Mouse (Mus musculus) ES-CJ7 (cell line): ENCODE results near the gene Cd44.

Experiments used
- DNase-seq: peaks from one replicate; pipeline ENCODE4 v3.0.0; 2011; ENCODE audit warnings: low read depth, low spot score

Cd44 gene

DNA sequence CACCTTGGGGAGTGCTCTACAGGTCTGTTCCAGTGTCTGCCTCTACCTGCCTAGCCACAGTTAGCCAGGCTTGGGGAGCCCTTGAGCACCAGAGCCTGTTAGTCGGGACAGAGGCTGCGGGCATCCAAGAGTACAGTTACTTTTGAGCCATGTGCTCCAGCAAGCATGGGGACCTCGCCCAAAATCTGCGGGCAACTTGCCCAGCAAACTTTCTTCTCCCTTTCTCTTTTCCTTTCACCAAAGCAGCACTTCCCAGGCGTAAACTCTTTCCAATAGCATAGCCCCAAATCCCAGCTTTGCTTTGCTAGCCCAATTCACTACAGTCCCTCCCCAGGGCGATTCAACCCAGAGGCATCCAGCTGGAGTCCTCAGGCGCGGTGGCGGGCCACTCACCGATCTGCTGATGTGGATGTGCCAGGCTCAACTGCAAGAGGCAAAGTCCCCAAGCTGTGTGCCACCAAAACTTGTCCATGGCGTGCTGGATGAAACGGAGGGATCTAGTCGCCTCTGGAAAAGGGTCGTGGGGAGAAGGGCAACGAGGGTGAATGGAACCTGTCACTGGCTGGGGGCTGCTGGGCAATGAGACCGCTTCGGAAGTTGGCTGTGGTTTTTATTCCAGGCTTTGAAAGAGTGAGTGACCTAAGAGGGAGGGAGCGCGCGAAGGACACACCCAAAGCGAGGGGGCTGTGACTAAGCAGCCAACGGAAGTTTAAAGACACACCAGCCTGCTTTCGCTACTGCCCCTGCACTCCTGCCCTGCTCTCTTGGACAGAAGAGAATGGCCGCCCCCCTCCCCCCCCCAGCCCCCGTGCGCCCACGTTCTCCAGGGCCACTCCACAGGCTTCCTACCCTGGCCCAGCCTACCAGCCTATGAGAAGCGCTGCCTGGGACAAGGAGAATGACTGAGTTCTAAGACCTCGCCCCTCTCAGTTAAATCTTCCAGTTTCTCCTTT is at the start of gene Cd44:
TSS of gene Cd44 (minus strand) at position 791 of the 953 bp plus-strand sequence.
- DNase-seq: peak; percentile 22

DNA sequence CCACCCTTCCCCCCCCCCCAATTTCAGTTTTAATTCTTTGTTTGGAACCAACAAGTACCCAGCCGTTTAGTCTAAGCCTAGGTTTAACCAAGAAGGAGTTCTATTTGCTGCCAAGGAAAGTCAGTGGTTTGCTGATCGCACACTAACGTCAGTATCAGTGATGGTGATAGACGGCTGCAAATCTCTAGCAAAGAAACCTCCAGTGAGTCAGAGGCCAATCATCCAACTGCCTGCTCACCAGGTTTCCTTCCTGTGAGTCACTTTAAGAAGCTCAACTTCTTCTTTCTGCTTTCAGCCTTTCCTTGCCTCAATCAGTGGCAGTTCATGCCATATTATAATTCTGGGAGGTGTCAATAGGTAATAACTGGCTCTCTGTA is 47.0 kb upstream of the Cd44 start:
- DNase-seq: no peak

DNA sequence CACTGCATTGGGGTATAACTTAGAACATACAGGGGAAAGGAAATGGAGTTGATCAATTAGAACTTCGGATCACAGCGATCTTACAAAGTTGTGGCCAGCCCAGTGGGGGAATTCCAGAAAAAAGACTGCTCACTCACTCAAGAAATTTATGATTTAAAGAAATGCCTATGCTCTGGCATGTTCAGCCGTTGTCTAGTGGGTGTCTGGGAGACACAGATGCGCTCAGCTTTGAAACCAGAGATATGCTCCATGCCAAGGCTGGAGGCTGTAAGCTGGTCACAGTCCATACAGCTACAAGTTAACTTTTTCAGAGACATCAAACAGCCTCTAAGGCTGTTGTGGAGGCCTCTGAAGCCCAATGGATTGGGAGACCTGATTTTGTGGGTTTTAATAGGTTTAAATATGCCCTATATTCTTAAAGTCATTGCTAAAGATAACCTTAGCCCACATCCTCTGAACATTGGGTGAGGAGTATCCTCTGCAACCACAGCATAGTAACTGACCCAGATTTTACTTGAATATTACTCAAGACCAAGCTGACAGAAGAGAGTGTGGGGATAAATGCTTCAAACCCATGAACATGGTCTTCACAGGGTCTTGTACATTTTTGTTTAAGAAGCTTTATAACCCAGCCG is 46.5 kb upstream of the Cd44 start:
- DNase-seq: no peak

DNA sequence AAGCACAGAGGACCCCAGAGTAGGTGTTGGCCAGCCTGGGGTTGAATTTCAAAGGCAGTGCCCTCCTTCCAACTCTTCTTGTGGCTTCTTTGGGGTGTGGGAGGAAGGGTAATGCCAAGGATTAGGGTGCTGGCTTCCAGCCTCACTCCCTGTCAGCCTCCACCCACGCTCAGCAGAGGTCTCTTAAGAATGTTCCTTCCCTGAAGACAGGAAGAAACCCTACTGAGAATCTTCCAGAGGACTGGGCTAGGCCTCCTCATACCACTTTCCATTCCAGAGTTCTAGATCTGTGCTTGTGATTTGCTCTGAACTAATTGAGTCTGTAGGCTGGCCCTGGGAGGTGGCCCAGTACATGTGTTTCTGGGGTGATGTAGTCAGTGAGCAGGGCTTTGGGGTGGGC is 43.6 kb upstream of the Cd44 start:
- DNase-seq: no peak

DNA sequence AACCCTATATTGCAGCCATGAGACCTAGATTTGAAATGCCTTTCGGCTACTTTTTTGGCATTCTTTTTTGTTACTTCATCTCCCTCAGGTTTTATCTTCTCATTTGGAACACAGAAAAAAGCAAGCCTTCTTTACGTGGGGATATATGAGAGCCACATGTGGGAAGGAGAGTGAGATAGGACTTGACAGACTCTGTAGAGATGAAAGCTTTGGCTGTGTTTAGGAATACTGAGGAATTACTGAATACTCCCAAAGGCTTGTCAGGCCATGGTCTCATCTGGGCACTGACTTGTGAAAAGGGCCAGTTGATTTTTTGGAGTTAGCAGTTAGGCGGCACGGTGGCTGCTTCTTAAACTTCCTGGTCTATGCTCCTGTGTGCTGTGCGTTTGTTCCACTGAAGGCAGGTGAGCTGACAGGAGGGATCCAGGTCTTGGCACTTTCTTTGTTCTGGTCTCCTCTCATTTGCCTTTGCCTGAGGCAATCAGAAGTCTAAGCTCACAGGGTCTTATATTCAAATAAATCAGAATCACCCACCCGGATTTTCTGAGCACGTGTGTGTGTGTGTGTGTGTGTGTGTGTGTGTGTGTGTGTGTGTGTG is 43.0 kb upstream of the Cd44 start:
- DNase-seq: no peak

DNA sequence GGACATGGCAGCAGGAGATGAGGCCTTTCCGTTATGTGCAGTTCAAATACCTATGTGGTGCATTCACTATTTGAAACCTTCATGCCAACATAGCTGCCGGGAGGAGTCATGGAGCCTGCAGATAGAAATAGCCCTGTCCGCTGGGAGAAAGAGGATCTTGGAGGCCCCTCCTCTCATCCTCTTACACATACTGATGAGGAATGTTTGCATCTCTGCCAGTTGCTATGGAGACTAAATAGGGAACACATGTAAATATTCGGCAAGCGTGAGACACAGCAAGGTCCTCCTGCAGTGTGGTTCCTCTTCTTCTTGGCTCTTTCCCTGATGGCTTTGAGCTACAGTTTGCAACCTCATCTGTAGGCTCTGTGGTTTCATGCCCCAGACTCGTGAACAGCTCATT is 42.5 kb upstream of the Cd44 start:
- no peak for DNase-seq

DNA sequence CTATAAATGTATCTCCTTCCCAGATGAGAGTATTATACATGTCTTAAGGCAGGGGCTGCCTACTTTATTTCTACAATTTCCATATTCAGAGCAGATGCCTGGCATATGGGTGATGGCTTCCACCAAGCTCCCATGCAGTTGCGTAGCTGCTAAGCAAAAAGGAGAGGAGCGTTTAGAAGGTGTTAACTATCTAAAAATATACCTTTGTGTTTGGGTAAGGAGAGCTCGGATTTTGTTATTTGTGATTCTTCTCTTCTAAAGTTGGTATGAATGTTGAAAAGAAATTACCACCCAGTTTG is 41.3 kb upstream of the Cd44 start:
- no peak for DNase-seq

DNA sequence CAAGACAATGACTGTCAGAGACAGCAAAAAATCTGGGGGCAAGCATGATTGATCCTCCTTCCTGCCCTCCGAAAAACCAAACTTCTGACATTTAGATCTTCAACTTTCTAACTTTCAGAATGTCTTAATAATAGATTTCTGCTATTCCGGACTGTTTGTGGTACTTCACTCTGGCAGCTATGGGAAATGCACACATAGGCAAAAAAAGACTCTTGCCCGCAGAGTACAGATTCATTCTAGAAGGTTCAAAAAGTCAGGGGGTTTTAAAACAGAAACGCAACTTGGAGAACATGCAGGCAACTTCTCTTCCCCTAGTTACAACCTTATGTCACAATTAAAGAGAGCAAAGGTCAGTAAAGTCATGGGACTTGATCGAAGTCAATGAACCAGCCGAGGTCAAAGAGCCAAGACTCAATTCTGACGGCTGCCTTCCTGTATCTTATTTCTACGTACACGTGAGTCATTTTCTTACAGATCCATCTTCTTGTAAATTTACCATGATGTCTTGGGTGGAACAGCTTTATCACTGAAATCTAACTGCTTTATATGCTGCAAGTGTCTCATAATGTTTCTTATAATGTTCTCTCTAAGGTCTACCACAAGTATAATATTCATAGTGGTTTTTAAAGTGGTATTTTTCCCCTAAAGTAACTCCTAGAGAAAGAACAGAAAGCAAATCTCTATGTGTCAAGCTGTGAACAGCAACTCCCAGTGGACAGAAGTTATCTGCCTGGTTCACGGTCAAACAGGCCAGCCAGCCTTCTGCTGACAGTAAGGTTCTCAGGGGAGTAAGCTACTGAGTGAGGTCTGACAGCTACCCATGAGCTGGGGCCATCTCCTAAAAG is 40.7 kb upstream of the Cd44 start:
- DNase-seq: no peak

DNA sequence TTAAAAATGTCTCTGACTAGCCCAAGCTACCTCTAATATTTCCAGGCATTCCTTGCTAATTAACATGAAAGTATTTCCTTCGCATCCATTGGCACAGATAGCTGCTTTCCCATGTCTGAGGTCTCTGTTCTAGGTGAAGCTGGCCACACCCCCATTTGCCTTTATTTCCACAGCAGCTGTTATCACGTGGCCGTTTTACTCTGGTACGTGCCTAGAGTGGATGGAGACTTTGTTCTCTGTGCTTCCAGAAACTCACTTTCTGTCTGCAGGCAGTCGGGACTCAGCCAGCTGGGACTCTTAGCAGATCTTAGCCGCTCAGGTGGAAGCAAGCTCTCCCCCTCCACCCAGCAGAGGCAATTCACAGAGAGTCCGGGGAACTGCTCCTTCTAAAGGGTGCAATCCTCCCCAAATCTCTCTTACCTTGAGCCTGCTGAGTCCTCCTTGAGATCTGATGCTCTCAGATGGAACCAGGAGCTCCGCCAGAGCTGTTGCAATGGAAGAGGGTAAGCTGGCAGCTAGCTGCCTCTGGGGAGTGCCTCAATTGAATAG is 39.4 kb upstream of the Cd44 start:
- no peak for DNase-seq

DNA sequence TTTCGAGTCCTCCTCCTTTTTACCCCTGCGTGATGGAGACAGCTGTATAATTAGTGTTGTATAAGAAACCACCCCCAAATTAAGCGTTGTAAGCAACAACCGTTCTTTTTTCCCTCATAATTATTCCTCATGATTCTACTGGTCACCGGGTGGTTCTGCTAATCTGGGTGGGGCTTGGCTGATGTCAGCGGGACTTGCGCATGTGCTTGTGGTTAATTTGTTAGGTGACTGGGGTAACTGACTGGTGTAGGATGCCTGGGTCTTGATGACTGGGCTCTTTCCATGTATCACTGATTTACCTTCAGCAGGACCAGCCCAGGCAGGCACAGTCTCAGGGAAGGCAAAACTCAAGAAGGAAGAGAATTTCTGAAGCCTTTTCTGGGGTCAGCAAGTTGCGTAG is 38.7 kb upstream of the Cd44 start:
- no peak for DNase-seq

DNA sequence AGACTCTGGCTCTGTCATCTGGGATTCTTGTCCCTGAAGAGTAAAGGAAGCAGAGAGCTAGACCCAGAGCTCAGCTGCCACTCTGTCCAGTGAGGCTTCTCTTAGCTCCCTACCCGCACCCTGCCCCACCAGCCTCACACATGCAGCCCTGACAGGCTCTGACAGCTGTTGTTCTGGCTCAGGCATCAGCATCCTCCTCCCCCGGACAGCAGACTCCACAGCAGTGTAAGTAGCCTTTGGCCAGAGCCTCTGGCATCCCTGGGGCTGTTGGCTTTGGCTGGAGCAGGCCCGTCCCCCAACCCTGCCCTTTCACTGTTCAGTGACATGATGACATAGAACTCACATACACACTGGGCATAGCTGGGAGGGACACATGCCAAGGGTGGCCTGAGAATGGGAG is 35.4 kb upstream of the Cd44 start:
- no peak for DNase-seq

DNA sequence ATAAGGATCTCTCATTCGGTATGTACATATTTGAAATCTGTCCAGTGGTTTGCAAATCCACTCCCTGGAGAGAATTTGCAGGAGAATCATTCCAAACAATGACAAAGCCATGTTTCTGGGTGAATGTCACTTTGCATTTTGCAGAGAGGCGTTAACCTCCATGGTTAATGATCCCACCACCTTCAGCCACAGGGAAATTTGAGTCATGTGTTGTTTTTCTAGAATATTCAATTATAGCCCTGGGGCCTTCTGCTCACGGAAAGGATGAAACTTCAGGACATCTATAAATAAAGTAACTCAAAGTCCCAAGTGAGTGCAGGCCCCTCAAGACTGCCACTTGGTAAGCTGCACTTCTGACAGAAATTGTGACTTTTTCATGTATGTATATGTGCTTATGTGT is 33.4 kb upstream of the Cd44 start:
- DNase-seq: no peak

DNA sequence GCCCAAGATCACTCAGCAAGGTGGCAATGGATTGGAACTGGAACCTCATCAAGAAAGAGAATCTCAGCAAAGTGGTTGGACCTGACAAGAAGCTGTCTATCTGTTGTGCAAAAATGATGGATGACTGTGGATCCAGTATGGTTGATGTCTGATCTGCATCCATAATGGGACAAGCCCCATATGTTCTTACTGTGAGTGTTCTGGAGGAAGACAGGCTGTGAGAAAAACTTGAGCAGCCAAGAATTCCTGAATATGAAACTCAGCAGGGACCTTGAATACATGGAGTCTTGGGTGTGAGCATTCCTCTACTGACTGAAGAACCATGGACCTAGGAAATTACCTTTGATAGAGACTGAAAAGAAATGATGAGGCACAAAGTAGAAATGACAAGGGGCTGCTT is 32.3 kb upstream of the Cd44 start:
- no peak for DNase-seq

DNA sequence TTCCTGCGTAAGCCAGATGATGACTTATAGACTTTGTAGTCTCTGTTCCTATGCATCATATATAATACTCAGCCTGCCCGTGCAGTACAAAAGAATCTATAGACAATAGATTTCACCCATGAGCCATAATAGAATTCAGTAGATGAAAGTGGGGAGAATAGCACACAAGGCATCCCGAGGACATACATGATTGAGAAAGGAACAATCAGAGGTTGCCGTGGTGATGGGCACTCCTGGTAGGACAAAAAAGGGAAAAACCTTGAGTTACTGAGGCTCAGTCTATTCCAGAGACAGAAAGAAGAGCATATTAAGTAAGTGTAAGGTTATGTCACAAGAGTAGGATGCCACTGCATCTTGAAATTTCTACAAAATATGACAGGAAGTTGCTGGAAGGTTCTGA is 31.7 kb upstream of the Cd44 start:
- DNase-seq: no peak

DNA sequence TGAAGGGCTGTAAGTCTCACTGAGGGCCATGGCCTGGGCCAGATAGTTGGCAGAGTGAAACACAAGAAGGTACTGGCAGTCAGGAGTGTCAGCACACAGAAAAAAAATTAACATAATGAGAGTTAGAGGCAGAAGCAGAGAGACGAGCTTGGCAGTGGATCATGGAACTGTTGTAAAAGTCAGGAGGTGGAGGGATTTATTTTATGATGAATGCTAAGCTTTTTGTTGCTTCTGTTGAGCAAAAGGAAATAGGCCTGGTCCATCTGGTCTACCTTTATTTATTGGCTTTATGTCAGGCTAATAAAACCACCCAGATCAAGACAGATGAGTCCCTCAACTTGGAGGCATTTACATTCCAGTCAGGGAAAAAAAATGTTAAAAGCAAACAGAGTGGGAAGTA is 31.2 kb upstream of the Cd44 start:
- DNase-seq: no peak

DNA sequence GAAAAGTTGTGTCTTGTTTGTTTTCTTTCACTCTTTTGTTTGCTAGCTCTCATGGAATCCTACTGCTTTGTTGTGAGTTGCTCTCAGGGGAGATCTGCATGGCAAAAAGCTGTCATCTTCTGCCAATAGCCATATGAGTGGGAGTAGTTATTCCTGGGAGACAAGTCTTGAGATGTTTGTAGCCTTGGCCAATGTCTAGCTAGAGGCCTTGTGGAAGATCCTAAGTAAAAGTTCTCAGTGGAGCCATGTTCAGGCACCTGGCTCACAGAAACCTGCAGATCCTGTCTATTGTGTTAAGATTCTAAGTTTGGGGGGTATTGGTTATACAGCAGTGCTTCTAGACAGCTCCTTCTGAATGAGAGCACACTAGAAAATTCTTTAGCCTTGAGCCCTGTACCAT is 26.7 kb upstream of the Cd44 start:
- no peak for DNase-seq

DNA sequence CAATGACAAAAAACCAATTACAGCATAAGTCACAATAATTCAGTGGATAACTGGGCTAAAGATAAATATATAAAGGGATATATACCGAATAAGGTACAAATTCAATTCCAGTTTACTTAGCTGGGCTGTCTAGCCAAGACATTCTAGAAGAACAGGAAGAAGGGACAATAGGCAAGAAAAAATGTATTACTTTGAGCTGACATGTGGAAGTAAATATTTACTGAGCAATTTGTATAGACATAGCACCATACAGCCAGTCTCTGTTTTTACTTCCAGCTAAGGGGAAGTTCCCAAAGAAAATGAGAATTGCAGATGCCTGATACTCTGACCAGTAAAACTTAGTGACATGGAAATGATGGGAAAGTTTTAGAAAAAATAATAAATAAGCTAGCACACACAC is 23.0 kb upstream of the Cd44 start:
- DNase-seq: no peak

DNA sequence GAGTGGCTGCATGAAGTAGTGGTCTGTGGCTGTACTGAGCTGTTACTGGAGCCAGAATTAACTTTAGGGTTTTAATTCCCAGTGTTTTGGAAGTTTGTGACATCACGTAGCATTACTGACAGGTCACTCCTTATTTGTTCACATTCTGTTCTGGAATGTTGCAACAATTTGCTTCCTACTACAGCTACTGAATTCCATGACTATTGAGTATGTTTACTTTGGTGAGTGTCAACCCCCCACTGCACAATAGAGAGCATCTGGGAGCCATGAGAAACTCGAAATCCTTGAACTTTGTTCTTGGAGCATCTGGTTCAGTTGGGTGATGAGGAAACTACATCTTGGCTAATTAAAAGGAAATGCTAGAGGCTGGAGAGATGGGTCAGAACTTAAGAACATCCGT is 22.2 kb upstream of the Cd44 start:
- DNase-seq: no peak

DNA sequence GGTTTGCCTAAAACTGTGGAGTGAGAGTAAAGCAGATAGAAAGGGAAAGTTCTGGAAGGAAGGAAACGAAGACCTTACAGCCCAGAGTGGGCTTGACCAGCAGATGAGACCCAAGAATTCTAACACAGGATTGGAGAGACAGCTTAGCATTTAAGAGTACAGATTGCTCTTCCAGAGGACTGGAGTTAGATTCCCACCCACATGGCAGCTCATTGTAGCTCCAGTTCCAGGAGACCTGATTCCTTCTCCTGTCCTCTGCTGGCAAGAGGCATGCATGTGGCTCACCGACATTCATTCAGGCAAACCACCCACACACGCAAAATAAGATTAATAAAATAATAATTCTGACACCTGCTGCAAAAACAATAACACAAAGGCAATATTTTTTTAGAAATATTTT is 20.6 kb upstream of the Cd44 start:
- no peak for DNase-seq

DNA sequence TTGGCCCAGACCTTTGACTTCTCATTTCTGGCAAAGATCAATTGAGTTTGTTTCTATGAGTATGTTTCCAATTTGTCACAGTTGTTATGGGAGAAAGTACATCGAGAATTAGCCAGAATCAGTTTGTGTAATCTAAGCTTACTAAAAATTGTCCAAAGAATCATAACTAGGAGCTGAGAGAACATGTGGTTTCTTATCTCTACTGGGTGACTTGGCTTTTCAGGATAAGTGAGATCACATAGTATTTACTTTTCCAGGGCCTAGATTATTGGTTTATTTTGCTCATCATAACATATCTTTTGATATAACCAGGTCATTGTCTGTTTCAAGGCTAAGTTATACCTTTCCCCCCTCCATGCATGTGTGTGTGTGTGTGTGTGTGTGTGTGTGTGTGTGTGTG is 16.8 kb upstream of the Cd44 start:
- no peak for DNase-seq

DNA sequence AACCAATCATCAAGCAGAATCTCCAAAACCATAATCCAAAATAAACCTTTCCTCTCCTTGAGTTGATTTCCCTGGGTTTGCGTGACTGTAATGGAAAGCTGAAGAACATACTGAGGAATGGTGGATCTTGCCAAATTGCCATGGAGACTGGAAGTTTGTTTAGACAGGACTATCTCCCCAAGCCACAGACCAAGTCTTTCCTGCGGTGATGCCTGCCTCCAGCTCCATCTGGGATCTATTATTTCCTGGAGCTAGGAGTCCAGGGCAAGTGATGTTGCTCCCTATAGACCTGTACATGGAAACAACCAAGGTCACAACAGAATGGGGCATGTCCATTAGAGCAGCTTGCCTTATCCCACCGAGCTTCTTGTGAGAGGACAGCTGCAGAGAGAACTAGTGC is 15.1 kb upstream of the Cd44 start:
- no peak for DNase-seq

DNA sequence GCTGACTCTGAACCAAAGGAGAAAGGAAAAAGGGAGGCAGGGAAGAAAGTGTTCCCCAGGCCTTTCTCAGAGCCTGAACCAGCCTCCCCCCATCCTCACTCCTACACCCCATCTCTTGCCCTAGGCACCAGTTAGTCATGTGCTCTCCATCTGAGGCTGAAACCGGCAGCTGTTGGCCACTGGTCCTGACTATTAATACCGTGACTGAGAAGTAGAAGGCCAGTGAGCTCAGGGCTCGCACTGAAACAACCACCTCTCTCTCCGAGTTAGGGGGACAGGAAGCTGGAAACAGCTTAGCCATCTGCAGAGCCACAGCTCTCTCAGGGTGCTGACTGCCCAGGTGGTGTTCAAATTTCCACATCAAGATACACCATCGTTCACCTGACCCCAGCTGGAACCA is 13.2 kb upstream of the Cd44 start:
- DNase-seq: no peak
